Mouse (Mus musculus) bone marrow macrophage, adult 2 months (primary cell): ENCODE results near the gene Gm10273.

Experiments used
- CTCF ChIP-seq: IDR thresholded peaks from 2 replicates; pipeline ENCODE4 v1.5.1; 2012; ENCODE audit warnings: low read depth, mild to moderate bottlenecking, low read length, moderate library complexity
- POLR2A ChIP-seq: IDR thresholded peaks from 2 replicates; pipeline ENCODE4 v1.6.1; 2012; ENCODE audit warnings: mild to moderate bottlenecking, low read depth, low read length, borderline replicate concordance

DNA sequence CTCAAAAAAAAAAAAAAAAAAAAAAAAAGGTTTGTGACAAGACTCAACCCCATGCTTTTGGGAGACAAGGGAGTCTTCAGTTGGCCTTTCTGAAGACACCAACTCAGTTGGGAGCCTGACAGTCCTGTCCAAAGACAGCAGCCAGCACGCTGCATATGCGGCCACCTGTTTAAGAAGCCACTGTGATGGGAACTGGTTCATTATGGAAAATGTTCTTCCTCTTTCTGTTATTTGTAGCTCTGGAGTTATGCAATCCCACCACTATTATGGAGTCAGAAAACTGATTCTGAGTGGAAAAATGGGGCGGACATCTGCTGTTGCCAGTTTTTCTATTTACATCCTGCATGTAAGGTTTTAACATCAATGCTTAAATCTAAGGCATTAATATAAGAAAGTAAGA is 5.8 kb upstream of the Gm10273 start:
- TF ChIP-seq CTCF (no peak), POLR2A (no peak)
